Mouse (Mus musculus) neural tube, embryonic 11.5 days (tissue): ENCODE measurements around the gene Bcas1. TPM values are rescaled to one million over a fixed set of nuclear protein-coding genes. Genes with fewer than 3 reads are reported as not detected.

Experiments
- ATAC-seq: fragments of 200-750 bp; cut with Nextera tagmentation; 2 replicates; pipeline ENCODE4 v1.8.0; 2017; ENCODE audit warnings: moderate number of reproducible peaks, mild to moderate bottlenecking, moderate TSS enrichment, moderate library complexity; ENCODE audit not compliant: insufficient read depth, low FRiP score, low TSS enrichment
- DNase-seq: peaks from one replicate; pipeline ENCODE4 v3.0.0-alpha.2; 2015; ENCODE audit warnings: low spot score
- H3K27ac ChIP-seq: fragments of 300-500 bp; sonication (generic); 2 replicates; pipeline ENCODE4 v1.5.1; 2014; ENCODE audit warnings: low read depth, mild to moderate bottlenecking, low read length
- H3K27me3 ChIP-seq: fragments of 300-500 bp; sonication (generic); 2 replicates; pipeline ENCODE4 v1.6.1; 2014; ENCODE audit warnings: mild to moderate bottlenecking, low read length, mixed read lengths; ENCODE audit not compliant: control insufficient read depth, insufficient read depth
- H3K36me3 ChIP-seq: fragments of 300-500 bp; sonication (generic); 2 replicates; pipeline ENCODE4 v1.6.1; 2014; ENCODE audit warnings: mild to moderate bottlenecking, low read length, moderate library complexity, mixed read lengths; ENCODE audit not compliant: control insufficient read depth, insufficient read depth
- H3K4me1 ChIP-seq: fragments of 300-500 bp; sonication (generic); 2 replicates; pipeline ENCODE4 v1.6.1; 2014; ENCODE audit warnings: low read length, mixed read lengths; ENCODE audit not compliant: control insufficient read depth, insufficient read depth
- H3K4me2 ChIP-seq: fragments of 300-500 bp; sonication (generic); 2 replicates; pipeline ENCODE4 v1.6.1; 2014; ENCODE audit warnings: low read depth, mild to moderate bottlenecking, moderate library complexity
- H3K4me3 ChIP-seq: fragments of 300-500 bp; sonication (generic); 2 replicates; pipeline ENCODE4 v1.5.1; 2014; ENCODE audit warnings: low read depth, low read length
- H3K9ac ChIP-seq: fragments of 300-500 bp; sonication (generic); 2 replicates; pipeline ENCODE4 v1.6.1; 2014; ENCODE audit warnings: mild to moderate bottlenecking, low read length
- H3K9me3 ChIP-seq: fragments of 300-500 bp; sonication (generic); 2 replicates; pipeline ENCODE4 v1.6.1; 2016; ENCODE audit warnings: low read length; ENCODE audit not compliant: control insufficient read depth
- WGBS: fragments of 180-500 bp; shearing (Covaris S2); extraction: QIAGEN DNeasy Blood & Tissue Kit; methylation state at CpG from one replicate; pipeline ENCODE4 v1.1.7; 2014; 5-methylcytosine and 5-hydroxymethylcytosine counted together
- polyA plus RNA-seq: library from polyadenylated mRNA; unstranded; fragments of >200 nt; fragmentation: Nextera tagmentation; extraction: Ambion mirVana; gene quantifications from 2 replicates; pipeline ENCODE4 v1.2.1, GENCODE M21; 2014

Bcas1 gene
- polyA plus RNA-seq, 1 experiment from 2014 or later: 1.2 TPM

GRCm38 (mm10) chr2:170384770-170385169, 42.9 kb downstream of the Bcas1 start:
- H3K9ac ChIP-seq: no peak overlapping the region
- no peaks in the 10 kb centered on the region for H3K9me3 ChIP-seq
- H3K4me3 ChIP-seq: no peak overlapping the region
- H3K27me3 ChIP-seq: no peaks in the 10 kb centered on the region
- no peaks in the 10 kb centered on the region for H3K36me3 ChIP-seq
- H3K4me2 ChIP-seq: no peak overlapping the region
- no peak for ATAC-seq
- no peaks in the 10 kb centered on the region for H3K4me1 ChIP-seq
- 97% methylated on average over 1 of the region's 1 CpGs for whole genome bisulfite sequencing
- no peak overlapping the region for H3K27ac ChIP-seq
- no peak for DNase-seq

- Histone ChIP-seq H3K4me1 (no peaks in the 10 kb centered on the region), H3K4me3 (no peak overlapping the region), H3K36me3 (no peaks in the 10 kb centered on the region), H3K9me3 (no peaks in the 10 kb centered on the region), H3K9ac (no peak overlapping the region), H3K27me3 (no peaks in the 10 kb centered on the region), H3K4me2 (no peak overlapping the region), H3K27ac (no peak overlapping the region)
- 95% methylated on average over 10 of the region's 10 CpGs for WGBS
- ATAC-seq: no peak
- DNase-seq: no peak
These were observed 54.3 kb downstream of the Bcas1 start for GRCm38 (mm10) chr2:170373391-170373790.

- Histone ChIP-seq H3K36me3 (no peaks in the 10 kb centered on the region), H3K4me1 (no peaks in the 10 kb centered on the region), H3K27ac (no peak overlapping the region), H3K9me3 (no peaks in the 10 kb centered on the region), H3K9ac (no peak overlapping the region), H3K4me3 (no peak overlapping the region), H3K27me3 (no peaks in the 10 kb centered on the region), H3K4me2 (no peak overlapping the region)
- WGBS: 94% methylated on average over 2 of the region's 2 CpGs
- ATAC-seq (no peak), DNase-seq (no peak)
These were observed 62.0 kb downstream of the Bcas1 start for GRCm38 (mm10) chr2:170365676-170366075.

- WGBS: 91% methylated on average over 3 of the region's 3 CpGs
These were observed 62.4 kb downstream of the Bcas1 start for GRCm38 (mm10) chr2:170365271-170365670.

GRCm38 (mm10) chr2:170356667-170357374, 70.8 kb downstream of the Bcas1 start:
- no peak for ATAC-seq
- WGBS: 52% methylated on average over 16 of the region's 16 CpGs
- DNase-seq: no peak

More at GRCm38 (mm10) chr2:170365271-170365670, 62.4 kb downstream of the Bcas1 start:
- H3K4me1 ChIP-seq: no peaks in the 10 kb centered on the region
- ATAC-seq (no peak), DNase-seq (no peak)
- no peaks in the 10 kb centered on the region for H3K27me3 ChIP-seq
- no peaks in the 10 kb centered on the region for H3K9me3 ChIP-seq
- H3K4me2 ChIP-seq: no peak overlapping the region
- H3K36me3 ChIP-seq: no peaks in the 10 kb centered on the region
- H3K9ac ChIP-seq: no peak overlapping the region
- H3K27ac ChIP-seq: no peak overlapping the region
- no peak overlapping the region for H3K4me3 ChIP-seq

GRCm38 (mm10) chr2:170354963-170355367, 72.7 kb downstream of the Bcas1 start:
- ATAC-seq (no peak), DNase-seq (peak; percentile 68)
- no peak overlapping the region for H3K4me3 ChIP-seq
- no peak overlapping the region for H3K9ac ChIP-seq
- H3K27ac ChIP-seq: no peak overlapping the region
- no peaks in the 10 kb centered on the region for H3K36me3 ChIP-seq
- WGBS: 18% methylated on average over 10 of the region's 10 CpGs
- peak overlapping the region; percentile 32 for H3K4me2 ChIP-seq
- H3K4me1 ChIP-seq: no peaks in the 10 kb centered on the region
- H3K27me3 ChIP-seq: no peaks in the 10 kb centered on the region
- no peaks in the 10 kb centered on the region for H3K9me3 ChIP-seq

More at GRCm38 (mm10) chr2:170356667-170357374, 70.8 kb downstream of the Bcas1 start:
- no peaks in the 10 kb centered on the region for H3K36me3 ChIP-seq
- no peak overlapping the region for H3K4me2 ChIP-seq
- H3K27me3 ChIP-seq: no peaks in the 10 kb centered on the region
- H3K4me3 ChIP-seq: no peak overlapping the region
- H3K27ac ChIP-seq: no peak overlapping the region
- H3K4me1 ChIP-seq: no peaks in the 10 kb centered on the region
- H3K9me3 ChIP-seq: no peaks in the 10 kb centered on the region
- no peak overlapping the region for H3K9ac ChIP-seq

- Histone ChIP-seq H3K9ac (no peak overlapping the region), H3K27ac (no peak overlapping the region), H3K4me3 (no peak overlapping the region), H3K36me3 (no peaks in the 10 kb centered on the region), H3K4me2 (no peak overlapping the region), H3K4me1 (no peaks in the 10 kb centered on the region), H3K9me3 (no peaks in the 10 kb centered on the region), H3K27me3 (no peaks in the 10 kb centered on the region)
- WGBS: 96% methylated on average over 4 of the region's 4 CpGs
- ATAC-seq: no peak
- no peak for DNase-seq
These were observed 75.4 kb downstream of the Bcas1 start for GRCm38 (mm10) chr2:170352273-170352672.

GRCm38 (mm10) chr2:170351847-170352246, 75.8 kb downstream of the Bcas1 start:
- no peak overlapping the region for H3K27ac ChIP-seq
- H3K4me3 ChIP-seq: no peak overlapping the region
- no peaks in the 10 kb centered on the region for H3K36me3 ChIP-seq
- WGBS: 87% methylated on average over 6 of the region's 6 CpGs
- H3K9me3 ChIP-seq: no peaks in the 10 kb centered on the region
- no peaks in the 10 kb centered on the region for H3K4me1 ChIP-seq
- DNase-seq (no peak), ATAC-seq (no peak)
- H3K27me3 ChIP-seq: no peaks in the 10 kb centered on the region
- no peak overlapping the region for H3K9ac ChIP-seq
- H3K4me2 ChIP-seq: no peak overlapping the region

GRCm38 (mm10) chr2:170349784-170350183, 77.9 kb downstream of the Bcas1 start:
- WGBS: 89% methylated on average over 5 of the region's 5 CpGs
- no peaks in the 10 kb centered on the region for H3K36me3 ChIP-seq
- ATAC-seq (no peak), DNase-seq (no peak)
- H3K9ac ChIP-seq: no peak overlapping the region
- H3K4me2 ChIP-seq: no peak overlapping the region
- H3K27ac ChIP-seq: no peak overlapping the region
- H3K9me3 ChIP-seq: no peaks in the 10 kb centered on the region
- H3K4me3 ChIP-seq: no peak overlapping the region
- H3K27me3 ChIP-seq: no peaks in the 10 kb centered on the region
- peaks cover 10% of the 10 kb centered on the region for H3K4me1 ChIP-seq
